ENCODE assay signal across 9 mouse cellular contexts in genomic region chr3:88436395-88437201, GRCm38 (mm10). TPM values are rescaled to one million over a fixed set of nuclear protein-coding genes. Genes with fewer than 3 reads are reported as not detected.
DNase-seq lines count a peak whose midpoint lies in the region; ATAC-seq and TF ChIP-seq lines count a peak whose summit lies in the region.
"Had no signal": no experiment of that assay in that cellular context is flagged by ENCODE, and none has a peak within 500 bp of the region (broad histone marks: within the 10 kb centered on the region; RNA-seq: fewer than 3 reads in every experiment).

No protein-coding gene starts in this region.

- H3K9me3 ChIP-seq in erythroblast, embryonic 14.5 days (ENCODE audit: control insufficient read depth, low read length) = peaks cover 2% of the 10 kb centered on the region; the same call in 1 of the 2 replicates
- no peaks in the 10 kb centered on the region for H3K9me3 ChIP-seq in heart, embryonic 15.5 days (replicated peaks)

- no peak for DNase-seq in frontal cortex, postnatal 14 days (ENCODE audit: low spot score in 2 of 2)
- peak; percentile 34 to 61 for DNase-seq in layer of hippocampus, adult 2 months (ENCODE audit: low spot score in 2 of 2)
- DNase-seq in lung, postnatal 36 days = peak; percentile 43
- peak; percentile 56 for DNase-seq in splenic B cell, adult 2 months (ENCODE audit: low read depth, low spot score)

- peak; percentile 83 for TF ChIP-seq CTCF in layer of hippocampus, adult 2 months (conservative IDR thresholded peaks at IDR 0.05)

- no peak overlapping the region for H3K27ac ChIP-seq in brown adipose tissue, adult 24 weeks (replicated peaks; ENCODE audit: low read depth, low read length)
- peak overlapping the region; percentile 58 for H3K27ac ChIP-seq in heart, embryonic 15.5 days
- H3K27ac ChIP-seq in layer of hippocampus, adult 2 months = peak overlapping the region; percentile 67

- peaks cover 61% of the 10 kb centered on the region for H3K27me3 ChIP-seq in erythroblast, embryonic 14.5 days (ENCODE audit: control insufficient read depth)
- H3K27me3 ChIP-seq in heart, embryonic 15.5 days = peaks cover under 1% of the 10 kb centered on the region; the same call in 1 of the 2 replicates
- no peaks in the 10 kb centered on the region for H3K27me3 ChIP-seq in splenic B cell, adult 2 months (ENCODE audit: control insufficient read depth, insufficient read depth, low read length, poor library complexity, severe bottlenecking)

- peak; percentile 24; the same call in 1 of the 2 replicates for ATAC-seq in frontal cortex, adult (ENCODE audit: low TSS enrichment)
- ATAC-seq in heart, embryonic 15.5 days (replicated peaks; ENCODE audit: insufficient number of reproducible peaks, insufficient read depth, low FRiP score, low read depth) = peak; percentile 90

- peak overlapping the region; percentile 45 for H3K9ac ChIP-seq in heart, embryonic 15.5 days

- peak overlapping the region; percentile 36; the same call in 1 of the 2 replicates for H3K4me3 ChIP-seq in brown adipose tissue, adult 24 weeks (ENCODE audit: insufficient read depth, low read depth, low read length)
- peak overlapping the region; percentile 15 for H3K4me3 ChIP-seq in erythroblast, embryonic 14.5 days (replicated peaks)
- H3K4me3 ChIP-seq in heart, embryonic 15.5 days = peak overlapping the region; percentile 48
- peak overlapping the region; percentile 37; the same call in 1 of the 2 replicates for H3K4me3 ChIP-seq in layer of hippocampus, adult 2 months

- peaks cover 12% of the 10 kb centered on the region; the same call in 1 of the 2 replicates for H3K36me3 ChIP-seq in erythroblast, embryonic 14.5 days (ENCODE audit: control insufficient read depth)
- H3K36me3 ChIP-seq in heart, embryonic 15.5 days = no peaks in the 10 kb centered on the region
- no peaks in the 10 kb centered on the region for H3K36me3 ChIP-seq in splenic B cell, adult 2 months (ENCODE audit: control insufficient read depth, insufficient read depth, low read length, poor library complexity, severe bottlenecking)

- 10% methylated on average over 29 of the region's 29 CpGs for WGBS in heart, embryonic 15.5 days

- peak overlapping the region; percentile 82 for H3K4me2 ChIP-seq in heart, embryonic 15.5 days

- H3K4me1 ChIP-seq in brown adipose tissue, adult 24 weeks (ENCODE audit: control insufficient read depth, insufficient read depth, insufficient read length, low read length) = peaks cover 3% of the 10 kb centered on the region
- H3K4me1 ChIP-seq in erythroblast, embryonic 14.5 days (ENCODE audit: control insufficient read depth) = peaks cover 22% of the 10 kb centered on the region
- H3K4me1 ChIP-seq in heart, embryonic 15.5 days (replicated peaks) = peaks cover 30% of the 10 kb centered on the region

RNA-seq across cellular contexts. Expression of gene Slc25a44, which starts 11.7 kb away (rescaled TPM):
- polyA plus RNA-seq in brown adipose tissue, adult 24 weeks (2012; ENCODE audit: insufficient read depth, insufficient read length, missing spikeins) = 71.0 and 78.1 TPM in 2 replicates
- 1.1 and 1.2 TPM in 2 replicates for polyA plus RNA-seq in erythroblast, embryonic 14.5 days (2012)
- 11.8 and 14.1 TPM in 2 replicates for polyA plus RNA-seq in heart, embryonic 15.5 days (2015; fragmentation: Nextera tagmentation; extraction: Ambion mirVana)
- 10 to 100 TPM; 69.5 to 71.8 TPM for total RNA-seq in layer of hippocampus, adult 2 months (2021)

RNA-seq across cellular contexts. Expression of gene Sema4a, which starts 24.4 kb away (rescaled TPM):
- 25.7 and 30.2 TPM in 2 replicates for polyA plus RNA-seq in brown adipose tissue, adult 24 weeks (2012; ENCODE audit: insufficient read depth, insufficient read length, missing spikeins)
- 0.11 and 0.12 TPM in 2 replicates for polyA plus RNA-seq in erythroblast, embryonic 14.5 days (2012)
- polyA plus RNA-seq in heart, embryonic 15.5 days (2015; fragmentation: Nextera tagmentation; extraction: Ambion mirVana) = 2.1 and 5.3 TPM in 2 replicates
- total RNA-seq in layer of hippocampus, adult 2 months (2021) = 10 to 100 TPM; 37.0 to 42.9 TPM

RNA-seq across cellular contexts. Expression of gene Pmf1, which starts 26.5 kb away (rescaled TPM):
- polyA plus RNA-seq in brown adipose tissue, adult 24 weeks (2012; ENCODE audit: insufficient read depth, insufficient read length, missing spikeins) = 25.1 and 30.8 TPM in 2 replicates
- polyA plus RNA-seq in erythroblast, embryonic 14.5 days (2012) = 40.0 and 42.2 TPM in 2 replicates
- polyA plus RNA-seq in heart, embryonic 15.5 days (2015; fragmentation: Nextera tagmentation; extraction: Ambion mirVana) = 83.6 and 96.3 TPM in 2 replicates
- 1 to 10 TPM; 6.4 to 6.8 TPM for total RNA-seq in layer of hippocampus, adult 2 months (2021)

RNA-seq across cellular contexts. Expression of gene Bglap, which starts 52.3 kb away (rescaled TPM):
- not detected in 2 replicates for polyA plus RNA-seq in brown adipose tissue, adult 24 weeks (2012; ENCODE audit: insufficient read depth, insufficient read length, missing spikeins)
- polyA plus RNA-seq in erythroblast, embryonic 14.5 days (2012) = not detected in 2 replicates
- polyA plus RNA-seq in heart, embryonic 15.5 days (2015; fragmentation: Nextera tagmentation; extraction: Ambion mirVana) = not detected in 2 replicates
- under 1 TPM in 1 of 2 experiments, not detected in 1; 0.96 TPM for total RNA-seq in layer of hippocampus, adult 2 months (2021)
- total RNA-seq: heart, postnatal 36 days had no signal

RNA-seq across cellular contexts. Expression of gene Bglap2, which starts 58.1 kb away (rescaled TPM):
- polyA plus RNA-seq in brown adipose tissue, adult 24 weeks (2012; ENCODE audit: insufficient read depth, insufficient read length, missing spikeins) = not detected in 2 replicates
- not detected in 2 replicates for polyA plus RNA-seq in erythroblast, embryonic 14.5 days (2012)
- not detected in 2 replicates for polyA plus RNA-seq in heart, embryonic 15.5 days (2015; fragmentation: Nextera tagmentation; extraction: Ambion mirVana)
- total RNA-seq in layer of hippocampus, adult 2 months (2021) = not detected
- total RNA-seq: heart, postnatal 36 days had no signal

Comparison
In these comparisons a context has a peak if more than half of its experiments do, and no peak if none do; other contexts are left out.
1. DNase-seq: peak in layer of hippocampus, adult 2 months (2 of 2), lung, postnatal 36 days (single experiment) and splenic B cell, adult 2 months (single experiment); none in frontal cortex, postnatal 14 days (0 of 2).
2. Peak in every context shown above with its lines, with median percentiles within 50 percentile points of each other: H3K4me3 ChIP-seq.